Mouse (Mus musculus) heart, embryonic 14.5 days (tissue): ENCODE results near the gene Csrnp2. TPM values are rescaled to one million over a fixed set of nuclear protein-coding genes. Genes with fewer than 3 reads are reported as not detected.

Experiments used
- ATAC-seq: fragments of 200-750 bp; cut with Nextera tagmentation; 2 replicates; pipeline ENCODE4 v1.8.0; 2017; ENCODE audit warnings: low read depth, moderate TSS enrichment; ENCODE audit not compliant: insufficient number of reproducible peaks, insufficient read depth, low FRiP score
- H3K27ac ChIP-seq, 2 experiments: fragments of 200-500 bp in 1 of 2; fragments of 300-500 bp in 1 of 2; sonication (generic) in 1 of 2; replicated peaks in 1 of 2; 2 replicates each; pipeline ENCODE4 v1.5.1; 2012 to 2014; ENCODE audit warnings: low read depth in 2 of 2, low read length in 2 of 2, control low read depth in 1 of 2, mild to moderate bottlenecking in 1 of 2, mixed read lengths in 1 of 2; ENCODE audit not compliant: control insufficient read depth in 1 of 2, insufficient read depth in 1 of 2
- H3K27me3 ChIP-seq: fragments of 300-500 bp; sonication (generic); 2 replicates; pipeline ENCODE4 v1.6.1; 2014; ENCODE audit warnings: mild to moderate bottlenecking, low read length, control low read depth; ENCODE audit not compliant: control insufficient read depth, insufficient read depth
- H3K36me3 ChIP-seq: fragments of 300-500 bp; sonication (generic); 2 replicates; pipeline ENCODE4 v1.6.1; 2014; ENCODE audit warnings: mild to moderate bottlenecking, control low read depth, low read length, mixed read lengths; ENCODE audit not compliant: control insufficient read depth, insufficient read depth
- H3K4me1 ChIP-seq, 2 experiments: fragments of 200-500 bp in 1 of 2; fragments of 300-500 bp in 1 of 2; sonication (generic) in 1 of 2; 2 replicates each; pipeline ENCODE4 v1.6.1; 2012 to 2014; ENCODE audit warnings: low read length in 2 of 2, control low read depth in 1 of 2, mixed read lengths in 1 of 2; ENCODE audit not compliant: control insufficient read depth in 2 of 2, insufficient read depth in 2 of 2
- H3K4me2 ChIP-seq: fragments of 300-500 bp; sonication (generic); 2 replicates; pipeline ENCODE4 v1.6.1; 2014; ENCODE audit warnings: mild to moderate bottlenecking, low read length
- H3K4me3 ChIP-seq, 2 experiments: fragments of 200-500 bp in 1 of 2; fragments of 300-500 bp in 1 of 2; sonication (generic) in 1 of 2; 2 replicates each; pipeline ENCODE4 v1.5.1; 2012 to 2014; ENCODE audit warnings: low read length in 2 of 2, mild to moderate bottlenecking in 2 of 2, control low read depth in 1 of 2, low read depth in 1 of 2, moderate library complexity in 1 of 2; ENCODE audit not compliant: control insufficient read depth in 1 of 2, insufficient read depth in 1 of 2
- H3K9ac ChIP-seq: fragments of 300-500 bp; sonication (generic); 2 replicates; pipeline ENCODE4 v1.6.1; 2014; ENCODE audit warnings: mild to moderate bottlenecking, low read length
- H3K9me3 ChIP-seq: fragments of 300-500 bp; sonication (generic); 2 replicates; pipeline ENCODE4 v1.6.1; 2016; ENCODE audit warnings: low read length, control low read depth; ENCODE audit not compliant: control insufficient read depth
- WGBS: fragments of 180-500 bp; shearing (Covaris S2); extraction: QIAGEN DNeasy Blood & Tissue Kit; methylation state at CpG from one replicate; pipeline ENCODE4 v1.1.7; 2014; 5-methylcytosine and 5-hydroxymethylcytosine counted together
- polyA plus RNA-seq: library from polyadenylated mRNA; unstranded; fragments of >200 nt; fragmentation: Nextera tagmentation; extraction: Ambion mirVana; gene quantifications from 2 replicates; pipeline ENCODE4 v1.2.1, GENCODE M21; 2014

The Csrnp2 gene
- polyA plus RNA-seq, 1 experiment from 2014 or later: 8.1 TPM

DNA sequence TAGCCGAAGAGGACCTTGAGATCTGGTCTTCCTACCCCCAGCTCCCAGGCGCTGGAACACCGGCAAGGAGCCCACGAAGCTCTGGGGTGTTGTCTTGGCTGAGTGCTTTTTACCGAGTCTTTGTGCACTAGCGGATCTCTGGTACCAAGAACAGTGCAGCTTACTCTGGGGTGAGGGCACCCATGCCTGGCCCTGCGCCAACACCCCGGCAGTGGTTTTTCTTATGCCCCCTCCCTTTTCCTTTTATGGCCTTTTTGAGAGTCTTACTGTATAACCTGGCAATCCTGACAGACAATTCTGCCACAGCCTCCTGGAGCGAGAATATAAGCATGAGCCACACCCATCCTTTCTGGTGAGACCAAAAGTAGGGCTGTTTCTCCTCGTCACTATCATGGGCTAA lies 16.9 kb downstream of the Csrnp2 start:
- Histone ChIP-seq H3K27ac (no peak overlapping the region), H3K4me3 (no peak overlapping the region), H3K27me3 (no peaks in the 10 kb centered on the region), H3K4me2 (no peak overlapping the region), H3K9me3 (no peaks in the 10 kb centered on the region), H3K36me3 (peaks cover 92% of the 10 kb centered on the region), H3K9ac (no peak overlapping the region), H3K4me1 (no peaks in the 10 kb centered on the region)
- no peak for ATAC-seq
- WGBS: 81% methylated on average over 10 of the region's 10 CpGs

GRCm38 (mm10) chr15:100473926-100474503 lies 21.3 kb downstream of the Csrnp2 start:
- ATAC-seq: no peak

DNA sequence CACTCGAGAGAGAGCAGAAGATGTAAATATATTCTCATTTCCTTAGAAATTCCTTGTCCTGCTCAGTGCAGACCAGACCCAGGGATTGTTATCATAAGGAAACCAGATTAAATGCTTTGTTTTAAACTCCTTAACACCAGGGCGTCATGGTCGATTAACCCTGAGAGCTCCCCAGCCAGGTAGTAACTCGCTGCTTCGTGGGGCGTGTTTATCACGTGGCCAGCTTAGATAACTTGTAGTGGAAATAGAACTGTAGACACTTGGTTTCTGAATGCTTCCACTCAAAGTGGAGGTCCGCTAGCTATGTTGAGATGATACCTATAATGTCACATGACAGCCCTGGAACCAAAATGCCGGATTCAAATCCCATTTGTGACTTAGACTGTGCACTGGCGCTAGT lies 25.3 kb downstream of the Csrnp2 start:
- Histone ChIP-seq H3K4me2 (peak overlapping the region; percentile 73), H3K4me1 (peaks cover 8 to 22% of the 10 kb centered on the region in 2 experiments), H3K36me3 (peaks cover 32% of the 10 kb centered on the region), H3K9ac (peak overlapping the region; percentile 82), H3K4me3 (peak overlapping the region; percentile 75 to 81; a peak in 3 of 4 replicates), H3K9me3 (no peaks in the 10 kb centered on the region), H3K27me3 (no peaks in the 10 kb centered on the region), H3K27ac (no peak overlapping the region)
- no peak for ATAC-seq
- WGBS: 40% methylated on average over 10 of the region's 10 CpGs

More at GRCm38 (mm10) chr15:100473926-100474503, 21.3 kb downstream of the Csrnp2 start:
- H3K4me2 ChIP-seq: no peak overlapping the region
- no peak overlapping the region for H3K27ac ChIP-seq
- H3K36me3 ChIP-seq: peaks cover 71% of the 10 kb centered on the region
- H3K9ac ChIP-seq: no peak overlapping the region
- no peak overlapping the region for H3K4me3 ChIP-seq
- H3K9me3 ChIP-seq: no peaks in the 10 kb centered on the region
- H3K4me1 ChIP-seq: peaks cover 6 to 12% of the 10 kb centered on the region in 2 experiments; a peak in 3 of 4 replicates
- H3K27me3 ChIP-seq: no peaks in the 10 kb centered on the region
- WGBS: 74% methylated on average over 7 of the region's 7 CpGs

DNA sequence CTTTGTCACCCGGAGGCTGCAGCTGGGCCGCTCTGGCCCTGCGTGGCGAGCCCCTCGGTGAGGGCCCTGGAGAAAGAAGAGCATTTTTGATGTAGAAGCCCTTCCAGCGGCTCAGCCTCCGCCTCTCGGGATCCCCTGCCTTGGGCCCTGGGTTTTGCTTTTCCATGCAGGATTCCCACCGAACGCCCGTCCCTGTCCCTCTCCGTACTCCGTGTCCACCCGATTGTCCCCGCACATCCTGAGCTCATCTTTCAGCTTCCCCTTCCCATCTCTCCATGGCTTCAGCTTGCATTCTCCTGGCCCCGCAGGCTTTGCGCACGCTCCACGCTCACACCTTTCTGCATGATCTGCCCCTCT lies 26.1 kb downstream of the Csrnp2 start:
- Histone ChIP-seq H3K4me1 (peaks cover 8 to 22% of the 10 kb centered on the region in 2 experiments), H3K9me3 (no peaks in the 10 kb centered on the region), H3K36me3 (peaks cover 25% of the 10 kb centered on the region), H3K4me2 (peak overlapping the region; percentile 73), H3K27ac (peak overlapping the region; percentile 15 to 61; a peak in 3 of 4 replicates), H3K4me3 (peak overlapping the region; percentile 75 to 81), H3K9ac (peak overlapping the region; percentile 82), H3K27me3 (no peaks in the 10 kb centered on the region)
- ATAC-seq: no peak
- WGBS: under 1% methylated on average over 19 of the region's 19 CpGs

- Histone ChIP-seq H3K4me1 (peaks cover 8 to 22% of the 10 kb centered on the region in 2 experiments), H3K4me2 (peak within 1 kb of the TSS; percentile 73), H3K36me3 (peaks cover 22% of the 10 kb centered on the region), H3K9ac (peak within 1 kb of the TSS; percentile 82), H3K27ac (peak within 1 kb of the TSS; percentile 75 to 87), H3K9me3 (no peaks in the 10 kb centered on the region), H3K27me3 (no peaks in the 10 kb centered on the region), H3K4me3 (peak within 1 kb of the TSS; percentile 75 to 81)
- 1% methylated on average over 84 of the region's 84 CpGs for WGBS
- ATAC-seq: peak; percentile 94
These were observed 26.7 kb downstream of the Csrnp2 start, which contains the start of gene Letmd1 for GRCm38 (mm10) chr15:100468295-100469188. Gene Letmd1 (plus strand): TSS chr15:100469023.

DNA sequence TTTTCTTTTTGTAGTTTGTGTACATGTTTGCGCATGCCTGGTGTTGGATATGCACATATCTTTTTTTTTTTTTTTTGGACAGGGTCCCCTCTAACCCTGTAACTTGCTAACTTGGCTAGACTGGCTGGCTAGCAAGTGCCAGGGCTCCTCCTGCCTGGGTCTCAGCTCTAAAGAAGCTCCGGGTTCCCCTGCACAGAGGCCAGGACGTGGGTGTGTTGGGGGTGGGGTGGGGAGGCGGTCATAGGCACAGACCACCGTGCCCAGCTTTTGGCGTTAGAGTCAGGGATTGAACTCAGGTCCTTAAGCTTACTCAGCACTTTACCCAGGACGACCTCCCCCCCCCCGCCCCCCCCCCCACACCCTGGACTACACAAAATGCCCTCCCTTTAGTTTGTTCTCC lies 27.6 kb downstream of the Csrnp2 start:
- H3K4me3 ChIP-seq: peak overlapping the region; percentile 75 to 81; a peak in 3 of 4 replicates
- no peak for ATAC-seq

DNA sequence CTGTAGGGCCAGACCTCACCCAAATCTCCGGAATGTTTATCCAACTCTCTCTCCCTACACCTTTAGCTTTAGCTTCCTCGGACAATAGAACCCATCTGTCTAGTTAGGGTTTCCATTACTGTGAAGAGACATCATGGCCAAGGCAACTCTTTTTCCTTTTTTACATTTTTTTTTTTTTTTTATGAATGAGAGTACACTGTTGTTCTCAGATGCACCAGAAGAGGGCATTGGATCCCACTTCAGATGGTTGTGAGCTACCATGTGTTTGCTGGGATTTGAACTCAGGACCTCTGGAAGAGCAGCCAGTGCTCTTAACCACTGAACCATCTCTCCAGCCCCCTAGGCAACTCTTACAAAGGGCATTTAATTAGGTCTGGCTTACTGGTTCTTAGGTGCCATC lies 29.9 kb downstream of the Csrnp2 start:
- no peaks in the 10 kb centered on the region for H3K27me3 ChIP-seq

More for the DNA sequence above, 27.6 kb downstream of the Csrnp2 start:
- no peaks in the 10 kb centered on the region for H3K27me3 ChIP-seq
- H3K9me3 ChIP-seq: no peaks in the 10 kb centered on the region
- peak overlapping the region; percentile 73 for H3K4me2 ChIP-seq
- 45% methylated on average over 7 of the region's 8 CpGs for WGBS
- H3K27ac ChIP-seq: no peak overlapping the region
- peaks cover 8 to 22% of the 10 kb centered on the region in 2 experiments for H3K4me1 ChIP-seq
- no peak overlapping the region for H3K9ac ChIP-seq
- H3K36me3 ChIP-seq: peaks cover 19% of the 10 kb centered on the region

More for the DNA sequence above, 29.9 kb downstream of the Csrnp2 start:
- H3K27ac ChIP-seq: no peak overlapping the region
- no peak overlapping the region for H3K4me3 ChIP-seq
- no peak overlapping the region for H3K4me2 ChIP-seq
- no peaks in the 10 kb centered on the region for H3K9me3 ChIP-seq
- no peak overlapping the region for H3K9ac ChIP-seq
- no peak for ATAC-seq
- H3K36me3 ChIP-seq: no peaks in the 10 kb centered on the region
- 71% methylated on average over 2 of the region's 2 CpGs for WGBS
- H3K4me1 ChIP-seq: peaks cover 13 to 21% of the 10 kb centered on the region in 2 experiments
